Mouse (Mus musculus) testis, postnatal 10 days (tissue): ENCODE results near the gene Car6.

ENCODE experiments used
- DNase-seq: peaks from one replicate; pipeline ENCODE4 v3.0.0; 2021; ENCODE audit warnings: low spot score

The Car6 gene

GRCm38 (mm10) chr4:150178131-150178530 is 23.0 kb downstream of the Car6 start:
- DNase-seq: no peak

- DNase-seq: no peak
Measured at GRCm38 (mm10) chr4:150177122-150177521, 24.0 kb downstream of the Car6 start.

GRCm38 (mm10) chr4:150176535-150176934 is 24.6 kb downstream of the Car6 start:
- DNase-seq: peak; percentile 61

GRCm38 (mm10) chr4:150174027-150174426 is 27.1 kb downstream of the Car6 start:
- DNase-seq: peak; percentile 63

GRCm38 (mm10) chr4:150173281-150173680 is 27.9 kb downstream of the Car6 start:
- DNase-seq: peak; percentile 69

- no peak for DNase-seq
Measured at GRCm38 (mm10) chr4:150172107-150172506, 29.0 kb downstream of the Car6 start.

- DNase-seq: no peak
Measured at GRCm38 (mm10) chr4:150168406-150168805, 32.7 kb downstream of the Car6 start.

- peak; percentile 54 for DNase-seq
Measured at GRCm38 (mm10) chr4:150164875-150165274, 36.3 kb downstream of the Car6 start.

- no peak for DNase-seq
Measured at GRCm38 (mm10) chr4:150162561-150163169, 38.5 kb downstream of the Car6 start.

GRCm38 (mm10) chr4:150159458-150159857 is 41.7 kb downstream of the Car6 start:
- DNase-seq: no peak

- DNase-seq: no peak
Measured at GRCm38 (mm10) chr4:150157348-150157882, 43.7 kb downstream of the Car6 start.

GRCm38 (mm10) chr4:150155731-150156130 is 45.4 kb downstream of the Car6 start:
- no peak for DNase-seq

GRCm38 (mm10) chr4:150155301-150155700 is 45.8 kb downstream of the Car6 start:
- DNase-seq: no peak

GRCm38 (mm10) chr4:150152483-150152882 is 48.6 kb downstream of the Car6 start:
- no peak for DNase-seq

- no peak for DNase-seq
Measured at GRCm38 (mm10) chr4:150151045-150151444, 50.1 kb downstream of the Car6 start.

- no peak for DNase-seq
Measured at GRCm38 (mm10) chr4:150146286-150146685, 54.8 kb downstream of the Car6 start.

GRCm38 (mm10) chr4:150144242-150144641 is 56.9 kb downstream of the Car6 start:
- no peak for DNase-seq

- no peak for DNase-seq
Measured at GRCm38 (mm10) chr4:150140346-150140745, 60.8 kb downstream of the Car6 start.

- no peak for DNase-seq
Measured at GRCm38 (mm10) chr4:150139090-150139489, 62.0 kb downstream of the Car6 start.

- DNase-seq: peak; percentile 63
Measured at GRCm38 (mm10) chr4:150138084-150138543, 63.0 kb downstream of the Car6 start.

GRCm38 (mm10) chr4:150137368-150138083 is 63.6 kb downstream of the Car6 start:
- no peak for DNase-seq
